Mouse (Mus musculus): ENCODE measurements around the gene Rb1. TPM values are rescaled to one million over a fixed set of nuclear protein-coding genes. Genes with fewer than 3 reads are reported as not detected.

The Rb1 gene
- polyA plus RNA-seq, 1 experiment from 2014 or later: 15.8 TPM

- Histone ChIP-seq H3K4me2 (ENCODE audit: low read length) (no peak overlapping the region), H3K27me3 (replicated peaks; ENCODE audit: control insufficient read depth, insufficient read depth, low read length) (no peaks in the 10 kb centered on the region), H3K36me3 (ENCODE audit: control insufficient read depth, insufficient read depth) (peaks cover 7% of the 10 kb centered on the region), H3K4me1 (replicated peaks; ENCODE audit: control insufficient read depth, insufficient read depth, low read length) (0 out of 2 replicates have a peak, but pooled peaks cover 2% of the 10 kb centered on the region), H3K4me3 (replicated peaks; ENCODE audit: low read length) (no peak overlapping the region), H3K9ac (replicated peaks; ENCODE audit: low read depth, low read length) (no peak overlapping the region), H3K27ac (ENCODE audit: low read length) (no peak overlapping the region), H3K9me3 (ENCODE audit: control insufficient read depth, low read length) (no peaks in the 10 kb centered on the region)
- peak; percentile 43; the same call in 1 of the 2 replicates for ATAC-seq
- WGBS: 76% methylated on average over 1 of the region's 1 CpGs
Measured at GRCm38 (mm10) chr14:73217062-73217461, 108.6 kb downstream of the Rb1 start.

DNA sequence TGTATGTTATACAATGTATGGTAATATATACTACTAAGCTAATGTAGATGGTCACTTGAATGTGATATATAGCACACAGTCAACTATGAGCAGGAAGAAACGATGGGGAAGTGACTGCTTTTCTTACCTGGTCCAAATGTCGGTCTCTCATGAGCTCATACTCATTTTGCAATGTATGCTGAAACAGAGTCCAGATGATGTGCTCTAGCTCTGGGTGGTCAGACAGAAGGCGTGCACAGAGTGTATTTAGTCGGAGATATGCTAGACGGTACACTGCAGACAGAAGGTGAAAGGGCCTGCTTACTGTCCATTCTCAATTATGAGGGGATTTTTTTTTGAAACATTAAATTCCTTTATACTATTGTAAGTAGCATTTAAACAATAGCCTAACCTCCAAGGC lies 114.1 kb downstream of the Rb1 start:
- H3K4me2 ChIP-seq (ENCODE audit: low read length): no peak overlapping the region
- H3K4me3 ChIP-seq (replicated peaks; ENCODE audit: low read length): no peak overlapping the region
- no peak overlapping the region for H3K9ac ChIP-seq (replicated peaks; ENCODE audit: low read depth, low read length)
- H3K36me3 ChIP-seq (ENCODE audit: control insufficient read depth, insufficient read depth): peaks cover 9% of the 10 kb centered on the region
- no peaks in the 10 kb centered on the region for H3K4me1 ChIP-seq (replicated peaks; ENCODE audit: control insufficient read depth, insufficient read depth, low read length)
- no peaks in the 10 kb centered on the region for H3K27me3 ChIP-seq (replicated peaks; ENCODE audit: control insufficient read depth, insufficient read depth, low read length)
- 88% methylated on average over 5 of the region's 5 CpGs for WGBS
- ATAC-seq: no peak
- no peak overlapping the region for H3K27ac ChIP-seq (ENCODE audit: low read length)
- no peaks in the 10 kb centered on the region for H3K9me3 ChIP-seq (ENCODE audit: control insufficient read depth, low read length)

GRCm38 (mm10) chr14:73210196-73210595 lies 115.4 kb downstream of the Rb1 start:
- WGBS: 95% methylated on average over 8 of the region's 8 CpGs
- Histone ChIP-seq H3K4me1 (replicated peaks; ENCODE audit: control insufficient read depth, insufficient read depth, low read length) (no peaks in the 10 kb centered on the region), H3K9ac (replicated peaks; ENCODE audit: low read depth, low read length) (no peak overlapping the region), H3K27ac (ENCODE audit: low read length) (no peak overlapping the region), H3K4me2 (ENCODE audit: low read length) (no peak overlapping the region), H3K4me3 (replicated peaks; ENCODE audit: low read length) (no peak overlapping the region), H3K9me3 (ENCODE audit: control insufficient read depth, low read length) (no peaks in the 10 kb centered on the region), H3K36me3 (ENCODE audit: control insufficient read depth, insufficient read depth) (peaks cover 5% of the 10 kb centered on the region), H3K27me3 (replicated peaks; ENCODE audit: control insufficient read depth, insufficient read depth, low read length) (no peaks in the 10 kb centered on the region)
- no peak for ATAC-seq

DNA sequence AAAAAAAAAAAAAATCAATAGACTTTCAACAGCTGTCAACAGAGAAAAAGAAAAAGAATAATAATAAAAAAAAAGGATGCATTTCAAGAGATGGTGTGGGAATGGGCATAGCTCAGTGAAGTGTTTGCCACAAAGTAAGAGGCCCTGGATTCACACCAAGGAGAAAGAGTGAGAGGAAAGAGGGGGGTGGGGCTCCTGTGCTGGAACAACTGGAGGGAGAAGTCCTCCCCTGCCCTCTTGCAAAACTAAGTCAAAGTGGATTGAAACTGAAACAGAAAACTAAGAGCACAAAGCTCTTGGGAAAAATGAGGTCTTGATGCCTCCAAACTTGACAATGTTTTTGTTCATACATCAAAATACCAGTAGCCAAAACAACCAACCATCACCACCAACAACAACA lies 116.4 kb downstream of the Rb1 start:
- no peak overlapping the region for H3K4me3 ChIP-seq (replicated peaks; ENCODE audit: low read length)
- no peak overlapping the region for H3K9ac ChIP-seq (replicated peaks; ENCODE audit: low read depth, low read length)
- H3K4me2 ChIP-seq (ENCODE audit: low read length): no peak overlapping the region
- H3K9me3 ChIP-seq (ENCODE audit: control insufficient read depth, low read length): no peaks in the 10 kb centered on the region
- peaks cover 4% of the 10 kb centered on the region; the same call in 1 of the 2 replicates for H3K36me3 ChIP-seq (ENCODE audit: control insufficient read depth, insufficient read depth)
- H3K27me3 ChIP-seq (replicated peaks; ENCODE audit: control insufficient read depth, insufficient read depth, low read length): no peaks in the 10 kb centered on the region
- H3K27ac ChIP-seq (ENCODE audit: low read length): no peak overlapping the region
- no peaks in the 10 kb centered on the region for H3K4me1 ChIP-seq (replicated peaks; ENCODE audit: control insufficient read depth, insufficient read depth, low read length)
- no peak for ATAC-seq

DNA sequence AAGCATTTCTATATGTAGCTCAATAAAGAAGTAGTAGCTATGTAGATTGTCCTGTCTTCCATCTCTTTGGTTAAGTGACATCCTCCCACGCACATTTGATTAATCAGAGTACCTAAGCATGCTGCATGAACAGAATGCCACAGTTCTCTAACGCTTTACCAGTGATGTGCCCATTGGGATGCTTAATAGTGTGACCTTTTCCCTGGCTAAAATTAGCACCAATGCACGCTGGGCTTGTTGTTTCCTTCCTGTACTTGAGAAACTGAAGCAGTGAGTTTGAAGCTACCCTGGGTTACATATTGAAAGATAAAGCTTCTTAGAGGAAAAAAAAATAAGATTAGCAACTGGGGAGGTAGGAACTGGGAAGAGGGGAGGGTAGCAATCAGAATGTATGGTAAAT lies 121.6 kb downstream of the Rb1 start:
- no peak for ATAC-seq
- Histone ChIP-seq H3K4me1 (replicated peaks; ENCODE audit: control insufficient read depth, insufficient read depth, low read length) (peaks cover under 1% of the 10 kb centered on the region), H3K36me3 (ENCODE audit: control insufficient read depth, insufficient read depth) (peaks cover 2% of the 10 kb centered on the region; the same call in 1 of the 2 replicates), H3K9ac (replicated peaks; ENCODE audit: low read depth, low read length) (no peak overlapping the region), H3K4me3 (replicated peaks; ENCODE audit: low read length) (no peak overlapping the region), H3K4me2 (ENCODE audit: low read length) (no peak overlapping the region), H3K27me3 (replicated peaks; ENCODE audit: control insufficient read depth, insufficient read depth, low read length) (no peaks in the 10 kb centered on the region), H3K9me3 (ENCODE audit: control insufficient read depth, low read length) (no peaks in the 10 kb centered on the region), H3K27ac (ENCODE audit: low read length) (no peak overlapping the region)
- WGBS: 88% methylated on average over 3 of the region's 3 CpGs

DNA sequence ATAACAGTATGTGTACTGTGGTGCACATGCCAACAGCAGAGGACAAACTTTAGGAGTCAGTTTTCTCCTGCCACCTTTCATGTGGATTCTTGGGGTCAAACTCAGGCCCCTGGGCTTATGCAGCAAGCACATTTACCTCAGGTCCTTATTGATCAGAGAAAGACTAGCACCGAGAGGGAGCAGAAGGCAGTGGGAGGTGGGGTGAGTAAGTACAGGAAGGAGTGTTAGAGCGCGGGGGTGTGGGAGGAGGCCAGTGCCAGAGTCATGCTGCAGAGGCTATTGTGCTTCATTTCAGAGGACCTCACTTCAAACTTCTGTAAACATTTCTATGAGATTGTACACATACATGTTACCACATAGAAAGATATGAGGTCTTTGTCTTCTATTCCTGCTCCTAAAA lies 124.2 kb downstream of the Rb1 start:
- H3K4me2 ChIP-seq (ENCODE audit: low read length): no peak overlapping the region
- peaks cover 6% of the 10 kb centered on the region; the same call in 1 of the 2 replicates for H3K36me3 ChIP-seq (ENCODE audit: control insufficient read depth, insufficient read depth)
- H3K4me3 ChIP-seq (replicated peaks; ENCODE audit: low read length): no peak overlapping the region
- H3K27ac ChIP-seq (ENCODE audit: low read length): no peak overlapping the region
- peaks cover 3% of the 10 kb centered on the region for H3K4me1 ChIP-seq (replicated peaks; ENCODE audit: control insufficient read depth, insufficient read depth, low read length)
- H3K27me3 ChIP-seq (replicated peaks; ENCODE audit: control insufficient read depth, insufficient read depth, low read length): no peaks in the 10 kb centered on the region
- H3K9ac ChIP-seq (replicated peaks; ENCODE audit: low read depth, low read length): no peak overlapping the region
- no peak for ATAC-seq
- H3K9me3 ChIP-seq (ENCODE audit: control insufficient read depth, low read length): no peaks in the 10 kb centered on the region
- 84% methylated on average over 3 of the region's 3 CpGs for WGBS

DNA sequence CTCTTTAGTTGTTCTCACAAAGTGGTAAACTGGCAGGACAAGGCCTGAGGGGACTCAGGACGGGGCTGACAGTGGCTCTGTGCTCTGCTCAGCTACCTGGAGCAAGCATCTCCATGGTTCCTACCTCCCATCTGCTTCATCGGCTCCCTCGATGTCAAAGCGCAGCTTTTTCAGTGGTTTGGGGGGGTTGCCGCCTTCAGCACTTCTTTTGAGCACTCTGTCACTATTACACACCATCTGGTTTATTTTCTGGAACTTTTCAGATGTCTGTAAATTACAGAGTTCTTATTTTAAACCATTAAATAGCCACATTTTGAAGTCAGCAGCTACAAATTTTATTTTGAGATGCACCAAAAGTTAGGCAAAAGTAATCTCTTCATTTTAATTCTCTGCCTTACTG lies 126.6 kb downstream of the Rb1 start:
- H3K4me2 ChIP-seq (ENCODE audit: low read length): no peak overlapping the region
- peaks cover 3% of the 10 kb centered on the region for H3K4me1 ChIP-seq (replicated peaks; ENCODE audit: control insufficient read depth, insufficient read depth, low read length)
- 50% methylated on average over 5 of the region's 5 CpGs for WGBS
- H3K36me3 ChIP-seq (ENCODE audit: control insufficient read depth, insufficient read depth): peaks cover 7% of the 10 kb centered on the region
- H3K27ac ChIP-seq (ENCODE audit: low read length): peak overlapping the region; percentile 15; the same call in 1 of the 2 replicates
- ATAC-seq: no peak
- no peaks in the 10 kb centered on the region for H3K9me3 ChIP-seq (ENCODE audit: control insufficient read depth, low read length)
- no peak overlapping the region for H3K4me3 ChIP-seq (replicated peaks; ENCODE audit: low read length)
- H3K27me3 ChIP-seq (replicated peaks; ENCODE audit: control insufficient read depth, insufficient read depth, low read length): no peaks in the 10 kb centered on the region
- no peak overlapping the region for H3K9ac ChIP-seq (replicated peaks; ENCODE audit: low read depth, low read length)

DNA sequence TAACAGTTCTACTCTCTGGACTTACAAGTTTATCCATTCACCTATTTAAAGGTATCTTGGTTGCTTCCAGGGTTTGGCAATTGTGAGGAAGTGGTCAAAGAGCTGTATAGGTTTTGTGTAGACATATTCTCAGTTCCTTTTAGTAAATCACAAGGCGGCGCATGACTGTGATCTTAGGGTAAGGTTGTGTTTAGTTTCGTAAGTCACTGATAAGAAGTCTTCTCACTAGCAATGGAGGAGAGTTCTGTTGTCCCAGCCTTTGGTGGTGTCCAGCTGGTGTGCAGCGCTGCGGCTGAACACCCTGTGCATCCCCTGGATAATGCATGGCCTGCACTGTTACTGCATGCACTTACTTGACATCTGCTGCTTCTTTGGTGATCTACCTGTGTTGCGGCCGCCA lies 138.7 kb downstream of the Rb1 start:
- H3K27me3 ChIP-seq (replicated peaks; ENCODE audit: control insufficient read depth, insufficient read depth, low read length): no peaks in the 10 kb centered on the region
- ATAC-seq: no peak
- no peak overlapping the region for H3K4me3 ChIP-seq (replicated peaks; ENCODE audit: low read length)
- peaks cover 18% of the 10 kb centered on the region for H3K36me3 ChIP-seq (ENCODE audit: control insufficient read depth, insufficient read depth)
- H3K27ac ChIP-seq (ENCODE audit: low read length): no peak overlapping the region
- no peaks in the 10 kb centered on the region for H3K4me1 ChIP-seq (replicated peaks; ENCODE audit: control insufficient read depth, insufficient read depth, low read length)
- 91% methylated on average over 7 of the region's 7 CpGs for WGBS
- no peaks in the 10 kb centered on the region; the same call in 1 of the 2 replicates for H3K9me3 ChIP-seq (ENCODE audit: control insufficient read depth, low read length)
- no peak overlapping the region for H3K4me2 ChIP-seq (ENCODE audit: low read length)
- H3K9ac ChIP-seq (replicated peaks; ENCODE audit: low read depth, low read length): no peak overlapping the region

GRCm38 (mm10) chr14:73181144-73181543 lies 144.5 kb downstream of the Rb1 start:
- Histone ChIP-seq H3K27ac (ENCODE audit: low read length) (no peak overlapping the region), H3K4me2 (ENCODE audit: low read length) (no peak overlapping the region), H3K27me3 (replicated peaks; ENCODE audit: control insufficient read depth, insufficient read depth, low read length) (no peaks in the 10 kb centered on the region), H3K9ac (replicated peaks; ENCODE audit: low read depth, low read length) (no peak overlapping the region), H3K9me3 (ENCODE audit: control insufficient read depth, low read length) (no peaks in the 10 kb centered on the region; the same call in 1 of the 2 replicates), H3K36me3 (ENCODE audit: control insufficient read depth, insufficient read depth) (peaks cover 16% of the 10 kb centered on the region), H3K4me1 (replicated peaks; ENCODE audit: control insufficient read depth, insufficient read depth, low read length) (peaks cover 4% of the 10 kb centered on the region), H3K4me3 (replicated peaks; ENCODE audit: low read length) (no peak overlapping the region)
- ATAC-seq: peak; percentile 51; the same call in 1 of the 2 replicates
- 20% methylated on average over 2 of the region's 2 CpGs for WGBS

DNA sequence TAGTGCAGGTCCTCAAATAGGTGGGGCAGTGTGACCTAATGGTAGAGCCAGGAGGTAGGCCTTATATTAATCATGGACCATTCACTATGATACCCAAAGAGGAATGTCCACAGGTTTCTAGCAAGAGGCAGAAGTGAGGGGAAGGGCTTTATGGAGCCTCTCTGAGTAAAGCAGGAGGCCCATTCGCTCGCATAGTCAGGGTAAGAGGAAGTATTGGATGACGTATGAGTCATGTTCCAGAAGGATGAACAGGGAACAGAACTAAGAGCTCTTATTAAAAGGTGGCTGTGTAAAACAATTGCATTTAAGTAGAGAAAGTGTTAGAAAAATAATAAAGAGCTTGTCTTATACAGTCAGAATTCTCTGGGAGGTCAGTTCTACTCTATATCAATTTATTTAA lies 145.0 kb downstream of the Rb1 start:
- Histone ChIP-seq H3K4me2 (ENCODE audit: low read length) (no peak overlapping the region), H3K9ac (replicated peaks; ENCODE audit: low read depth, low read length) (no peak overlapping the region), H3K4me3 (replicated peaks; ENCODE audit: low read length) (no peak overlapping the region), H3K4me1 (replicated peaks; ENCODE audit: control insufficient read depth, insufficient read depth, low read length) (peaks cover 4% of the 10 kb centered on the region), H3K36me3 (ENCODE audit: control insufficient read depth, insufficient read depth) (peaks cover 15% of the 10 kb centered on the region), H3K27ac (ENCODE audit: low read length) (no peak overlapping the region), H3K9me3 (ENCODE audit: control insufficient read depth, low read length) (no peaks in the 10 kb centered on the region; the same call in 1 of the 2 replicates), H3K27me3 (replicated peaks; ENCODE audit: control insufficient read depth, insufficient read depth, low read length) (no peaks in the 10 kb centered on the region)
- no peak for ATAC-seq
- 87% methylated on average over 3 of the region's 3 CpGs for WGBS

Measured in forebrain, embryonic 16.5 days (tissue).